Mouse (Mus musculus) forebrain, embryonic 16.5 days (tissue): ENCODE data around the gene Gba. TPM values are rescaled to one million over a fixed set of nuclear protein-coding genes. Genes with fewer than 3 reads are reported as not detected.

Experiments used
- ATAC-seq: fragments of 200-750 bp; cut with Nextera tagmentation; 2 replicates; pipeline ENCODE4 v1.8.0; 2017; ENCODE audit warnings: mild to moderate bottlenecking, moderate library complexity
- H3K27ac ChIP-seq: fragments of 300-500 bp; sonication (generic); 2 replicates; pipeline ENCODE4 v1.5.1; 2014; ENCODE audit warnings: low read length, control low read depth
- H3K27me3 ChIP-seq: fragments of 300-500 bp; sonication (generic); replicated peaks from 2 replicates; pipeline ENCODE4 v1.6.1; 2014; ENCODE audit warnings: low read length; ENCODE audit not compliant: control insufficient read depth, insufficient read depth
- H3K36me3 ChIP-seq: fragments of 300-500 bp; sonication (generic); 2 replicates; pipeline ENCODE4 v1.6.1; 2014; ENCODE audit not compliant: control insufficient read depth, insufficient read depth
- H3K4me1 ChIP-seq: fragments of 300-500 bp; sonication (generic); replicated peaks from 2 replicates; pipeline ENCODE4 v1.6.1; 2014; ENCODE audit warnings: low read length; ENCODE audit not compliant: control insufficient read depth, insufficient read depth
- H3K4me2 ChIP-seq: fragments of 300-500 bp; sonication (generic); 2 replicates; pipeline ENCODE4 v1.6.1; 2014; ENCODE audit warnings: mild to moderate bottlenecking, low read length, control low read depth
- H3K4me3 ChIP-seq: fragments of 300-500 bp; sonication (generic); replicated peaks from 2 replicates; pipeline ENCODE4 v1.5.1; 2014; ENCODE audit warnings: mild to moderate bottlenecking, low read length, control low read depth
- H3K9ac ChIP-seq: fragments of 300-500 bp; sonication (generic); replicated peaks from 2 replicates; pipeline ENCODE4 v1.6.1; 2014; ENCODE audit warnings: low read depth, low read length, control low read depth
- H3K9me3 ChIP-seq: fragments of 300-500 bp; sonication (generic); 2 replicates; pipeline ENCODE4 v1.6.1; 2016; ENCODE audit warnings: low read length; ENCODE audit not compliant: control insufficient read depth
- WGBS: fragments of 180-500 bp; shearing (Covaris S2); extraction: QIAGEN DNeasy Blood & Tissue Kit; methylation state at CpG from one replicate; pipeline ENCODE4 v1.1.7; 2014; 5-methylcytosine and 5-hydroxymethylcytosine counted together
- polyA plus RNA-seq: library from polyadenylated mRNA; unstranded; fragments of >200 nt; fragmentation: Nextera tagmentation; extraction: Ambion mirVana; gene quantifications from 2 replicates; pipeline ENCODE4 v1.2.1, GENCODE M21; 2015

The Gba gene
- polyA plus RNA-seq, 1 experiment from 2014 or later: 46.7 TPM

DNA sequence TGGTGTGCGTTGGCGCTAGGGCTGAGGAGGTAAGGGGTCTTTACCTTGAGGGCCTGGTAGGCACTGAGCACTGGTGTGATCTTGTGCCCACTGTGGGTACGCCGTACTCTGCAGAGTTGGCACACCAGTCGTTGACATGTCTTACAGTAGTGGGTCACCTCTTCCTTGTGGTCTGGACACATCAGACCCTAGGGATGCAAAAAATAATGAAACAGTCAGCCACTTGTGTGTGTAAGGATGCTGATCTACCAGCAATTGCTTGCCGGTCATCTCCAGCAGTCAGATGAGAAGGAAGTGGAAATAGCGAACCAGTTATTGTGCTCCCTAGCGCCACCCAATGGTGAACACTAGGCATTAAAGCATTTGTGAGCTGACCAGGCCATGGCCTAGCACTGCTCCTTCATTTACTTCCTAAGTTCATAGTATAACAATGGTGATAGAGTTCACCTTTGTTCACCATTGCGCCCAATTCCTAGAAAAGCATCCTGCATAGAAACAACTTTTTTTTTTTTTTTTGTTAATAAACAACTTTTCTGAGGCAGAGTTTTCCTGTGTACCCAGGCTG is 39.7 kb downstream of the Gba start:
- Histone ChIP-seq H3K9me3 (no peaks in the 10 kb centered on the region), H3K27me3 (no peaks in the 10 kb centered on the region), H3K4me1 (peaks cover 39% of the 10 kb centered on the region), H3K4me3 (no peak overlapping the region), H3K27ac (no peak overlapping the region), H3K4me2 (no peak overlapping the region), H3K36me3 (peaks cover 20% of the 10 kb centered on the region), H3K9ac (no peak overlapping the region)
- WGBS: 72% methylated on average over 9 of the region's 9 CpGs
- ATAC-seq: no peak

DNA sequence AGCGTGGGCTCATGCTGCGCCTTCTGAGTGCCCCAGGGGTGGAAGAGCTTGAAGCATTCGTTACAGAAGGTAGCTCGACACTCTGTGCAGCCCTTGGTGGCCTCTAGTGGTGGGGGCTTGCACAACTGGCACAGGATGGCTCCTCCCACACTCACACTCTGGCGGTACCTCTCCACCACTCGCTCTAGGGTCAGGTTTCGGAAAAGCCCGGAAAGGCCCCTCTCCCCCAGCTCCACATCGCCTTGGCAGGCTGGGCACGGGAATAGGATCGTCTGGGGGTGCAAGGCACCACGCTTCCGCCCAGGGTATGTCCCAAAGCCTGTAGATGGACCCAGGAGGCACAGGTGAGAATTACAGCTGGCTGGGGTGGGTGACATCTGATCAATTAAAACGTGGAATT is 40.9 kb downstream of the Gba start:
- Histone ChIP-seq H3K4me1 (peaks cover 41% of the 10 kb centered on the region), H3K4me2 (peak overlapping the region; percentile 97), H3K4me3 (peak overlapping the region; percentile 83), H3K36me3 (peaks cover 16% of the 10 kb centered on the region), H3K27me3 (no peaks in the 10 kb centered on the region), H3K9me3 (no peaks in the 10 kb centered on the region), H3K27ac (peak overlapping the region; percentile 12; the same call in 1 of the 2 replicates), H3K9ac (peak overlapping the region; percentile 75)
- WGBS: 10% methylated on average over 14 of the region's 14 CpGs
- ATAC-seq: 0 out of 2 replicates have a peak, but pooled peaks have one; percentile 5

DNA sequence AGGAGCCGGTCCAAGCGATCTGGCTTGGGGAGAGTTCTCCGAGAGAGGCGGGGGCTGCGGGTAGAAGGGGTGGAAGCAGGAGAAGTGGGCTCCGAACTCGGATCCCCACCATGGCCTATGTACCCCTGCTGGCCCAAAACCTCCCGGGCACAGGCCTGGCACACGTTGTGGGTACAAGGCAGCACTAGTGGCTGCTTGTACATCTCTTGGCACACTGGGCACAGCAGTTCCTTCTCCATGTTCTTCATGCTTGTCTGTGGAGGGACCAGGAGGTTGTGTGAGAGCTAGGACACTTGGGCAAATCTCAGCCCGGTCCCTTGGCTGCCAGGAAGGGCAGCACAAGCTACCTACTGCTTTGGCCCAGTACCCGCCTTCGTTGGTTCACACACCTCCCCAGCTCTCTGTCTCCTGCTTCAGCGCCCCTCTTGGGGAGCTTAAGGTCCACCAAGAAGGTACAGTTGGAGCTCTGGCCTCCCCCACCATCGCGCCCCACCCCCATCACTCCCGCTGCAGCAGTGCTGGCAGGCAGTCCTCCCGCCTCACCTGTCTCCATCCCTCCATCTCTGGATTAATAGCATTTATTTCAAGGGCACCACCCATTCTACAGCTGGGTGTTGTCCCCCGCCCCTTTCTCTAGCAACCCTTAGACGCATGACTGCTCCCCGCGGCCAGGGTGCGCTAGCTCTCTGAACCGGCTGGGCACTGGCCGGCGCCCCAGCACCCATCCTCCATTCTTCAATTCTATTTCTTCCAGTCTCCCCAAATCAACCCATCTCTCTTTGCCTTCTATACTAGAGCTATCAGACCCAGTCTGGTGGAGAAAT is 41.6 kb downstream of the Gba start:
- WGBS: 9% methylated on average over 25 of the region's 25 CpGs
- H3K36me3 ChIP-seq: peaks cover 13% of the 10 kb centered on the region
- H3K4me2 ChIP-seq: peak overlapping the region; percentile 97
- no peaks in the 10 kb centered on the region for H3K27me3 ChIP-seq
- H3K4me3 ChIP-seq: peak overlapping the region; percentile 83
- peak overlapping the region; percentile 96 for H3K27ac ChIP-seq
- H3K4me1 ChIP-seq: peaks cover 41% of the 10 kb centered on the region
- peak; percentile 14 for ATAC-seq
- peak overlapping the region; percentile 75 for H3K9ac ChIP-seq
- H3K9me3 ChIP-seq: no peaks in the 10 kb centered on the region

DNA sequence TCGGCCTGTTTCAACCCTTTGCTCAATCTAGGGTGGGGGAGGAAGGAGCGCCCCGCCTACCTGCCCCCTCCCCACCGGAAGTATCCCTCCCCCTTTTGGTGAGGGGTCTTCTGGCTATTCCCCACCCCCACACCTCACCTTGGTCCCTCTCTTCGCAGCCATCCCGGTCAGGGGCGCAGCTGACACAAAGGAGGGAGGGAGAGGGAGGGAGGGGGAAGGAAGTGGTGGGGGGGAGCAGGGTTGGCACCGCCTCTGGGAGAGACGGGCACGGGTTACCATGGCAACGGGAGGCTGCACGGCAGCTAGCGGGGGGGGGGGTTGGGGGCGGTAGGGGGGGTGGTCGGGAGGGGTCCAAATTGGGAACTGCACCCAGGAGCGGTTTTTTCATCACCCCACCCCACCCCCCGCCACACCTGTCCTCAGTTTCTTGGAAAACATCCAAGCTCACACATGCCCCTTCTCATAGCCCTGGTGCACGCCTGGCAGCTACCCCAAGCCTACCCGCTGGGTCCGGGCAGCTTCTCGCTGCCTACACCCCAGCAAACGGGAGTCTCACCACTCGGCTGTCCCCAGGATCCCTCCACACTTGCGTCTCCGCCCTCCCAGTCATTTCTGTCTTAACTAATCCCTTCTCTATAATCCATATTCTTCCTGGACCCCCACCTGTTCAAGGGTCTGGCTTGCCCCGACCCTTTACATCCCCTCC is 42.4 kb downstream of the Gba start:
- Histone ChIP-seq H3K4me1 (peaks cover 41% of the 10 kb centered on the region), H3K36me3 (peaks cover 11% of the 10 kb centered on the region), H3K27ac (peak overlapping the region; percentile 96), H3K27me3 (no peaks in the 10 kb centered on the region), H3K4me2 (peak overlapping the region; percentile 97), H3K9me3 (no peaks in the 10 kb centered on the region), H3K4me3 (peak overlapping the region; percentile 83), H3K9ac (peak overlapping the region; percentile 75)
- peak; percentile 71 for ATAC-seq
- WGBS: 0% methylated on average over 18 of the region's 26 CpGs

DNA sequence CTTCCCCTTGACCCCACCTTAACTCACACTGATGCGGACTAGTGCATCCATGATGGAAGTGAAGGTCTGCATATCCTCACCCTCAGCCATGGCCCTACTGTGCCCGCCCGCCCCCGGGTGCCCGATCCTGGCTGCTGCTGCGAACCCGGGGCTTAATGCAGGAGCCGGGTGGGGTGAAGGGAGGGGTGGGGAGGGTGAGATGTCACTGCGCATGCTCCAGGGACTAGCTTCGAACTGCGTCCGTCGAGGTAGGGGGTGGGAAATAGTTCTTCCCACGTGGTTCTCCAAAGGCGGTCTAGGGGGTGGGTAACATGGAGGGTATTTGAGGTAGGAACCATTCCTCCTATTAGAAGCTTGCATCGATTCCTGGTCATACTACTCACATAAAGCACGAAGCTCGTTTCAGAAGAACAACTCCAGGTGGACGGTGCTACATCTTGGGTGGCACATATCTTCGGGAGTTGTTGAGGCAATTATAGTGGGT is 43.0 kb downstream of the Gba start, which contains the start of gene Krtcap2:
TSS of gene Krtcap2 (plus strand) at position 279 of the 484 bp plus-strand sequence.
- WGBS: 3% methylated on average over 20 of the region's 20 CpGs
- peaks cover 41% of the 10 kb centered on the region for H3K4me1 ChIP-seq
- no peaks in the 10 kb centered on the region for H3K9me3 ChIP-seq
- H3K9ac ChIP-seq: peak within 1 kb of the TSS; percentile 85
- peak within 1 kb of the TSS; percentile 96 for H3K27ac ChIP-seq
- peak within 1 kb of the TSS; percentile 83 for H3K4me3 ChIP-seq
- peaks cover 7% of the 10 kb centered on the region for H3K36me3 ChIP-seq
- H3K4me2 ChIP-seq: peak within 1 kb of the TSS; percentile 97
- no peaks in the 10 kb centered on the region for H3K27me3 ChIP-seq
- peak; percentile 69 for ATAC-seq

DNA sequence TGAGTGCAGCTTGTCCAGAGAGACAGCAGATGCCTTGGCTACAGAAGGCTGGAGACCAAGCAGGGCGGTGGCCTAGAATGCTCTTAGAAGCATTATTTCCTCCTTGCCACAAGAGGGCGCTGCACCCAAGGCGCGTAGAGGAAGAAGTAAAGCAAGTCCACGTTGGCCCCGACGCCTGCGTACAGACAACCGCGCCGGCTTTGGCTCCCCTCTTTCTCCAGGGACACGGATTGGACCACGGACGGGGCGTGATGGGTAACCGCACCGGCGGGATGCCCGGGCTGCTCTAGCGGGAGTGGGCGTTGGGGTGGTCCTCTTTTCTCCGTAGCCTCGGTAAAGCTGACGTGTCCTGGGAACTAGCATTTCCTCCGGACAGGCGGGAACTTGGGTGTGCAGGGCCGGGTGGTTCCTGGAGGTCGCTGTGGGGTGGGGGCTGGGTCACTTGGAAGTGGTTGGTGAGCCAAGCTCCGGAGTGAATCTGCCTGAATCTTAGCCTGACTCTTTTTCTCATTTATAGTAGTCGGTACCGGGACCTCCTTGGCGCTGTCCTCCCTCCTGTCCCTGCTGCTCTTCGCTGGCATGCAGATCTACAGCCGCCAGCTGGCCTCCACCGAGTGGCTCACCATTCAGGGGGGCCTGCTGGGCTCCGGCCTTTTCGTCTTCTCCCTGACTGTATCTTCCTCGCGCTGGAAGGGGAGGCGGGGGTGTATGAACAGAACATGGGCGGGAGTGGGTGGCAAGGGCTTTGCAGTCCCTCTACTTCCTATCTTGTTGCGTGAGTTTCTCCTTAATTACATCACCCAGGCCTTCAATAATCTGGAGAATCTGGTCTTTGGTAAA is 43.8 kb downstream of the Gba start, which contains the start of gene Trim46:
TSS of gene Trim46 (minus strand) at position 49 of the 840 bp plus-strand sequence.
- peaks cover 7% of the 10 kb centered on the region for H3K36me3 ChIP-seq
- H3K27ac ChIP-seq: peak within 1 kb of the TSS; percentile 96
- peaks cover 45% of the 10 kb centered on the region for H3K4me1 ChIP-seq
- no peaks in the 10 kb centered on the region for H3K9me3 ChIP-seq
- WGBS: under 1% methylated on average over 42 of the region's 42 CpGs
- peak within 1 kb of the TSS; percentile 83 for H3K4me3 ChIP-seq
- H3K9ac ChIP-seq: peak within 1 kb of the TSS; percentile 85
- H3K4me2 ChIP-seq: peak within 1 kb of the TSS; percentile 97
- H3K27me3 ChIP-seq: no peaks in the 10 kb centered on the region
- peak; percentile 75 for ATAC-seq

DNA sequence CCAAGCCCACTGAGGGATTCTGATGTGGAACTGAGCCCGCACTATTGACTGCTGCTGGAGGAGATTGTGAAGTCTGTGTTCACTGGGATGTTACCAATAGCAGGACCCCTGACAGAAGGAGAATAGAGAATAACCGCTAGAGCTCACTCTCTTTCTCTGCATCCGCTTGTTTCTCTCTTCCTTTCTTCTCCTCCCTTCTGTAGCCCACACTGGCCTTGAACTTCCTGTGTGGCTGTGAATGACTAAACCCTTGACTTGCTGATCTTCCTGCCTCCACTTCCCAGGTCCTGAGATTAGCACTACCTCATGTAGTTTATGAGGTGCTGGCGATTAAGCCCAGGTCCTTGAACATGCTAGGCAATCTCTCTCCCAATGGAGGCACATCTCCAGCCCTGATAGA is 44.7 kb downstream of the Gba start:
- H3K4me1 ChIP-seq: peaks cover 40% of the 10 kb centered on the region
- H3K9me3 ChIP-seq: no peaks in the 10 kb centered on the region
- WGBS: 88% methylated on average over 4 of the region's 4 CpGs
- H3K9ac ChIP-seq: no peak overlapping the region
- ATAC-seq: no peak
- H3K4me2 ChIP-seq: no peak overlapping the region
- no peaks in the 10 kb centered on the region; the same call in 1 of the 2 replicates for H3K36me3 ChIP-seq
- H3K27ac ChIP-seq: no peak overlapping the region
- no peak overlapping the region for H3K4me3 ChIP-seq
- H3K27me3 ChIP-seq: no peaks in the 10 kb centered on the region

DNA sequence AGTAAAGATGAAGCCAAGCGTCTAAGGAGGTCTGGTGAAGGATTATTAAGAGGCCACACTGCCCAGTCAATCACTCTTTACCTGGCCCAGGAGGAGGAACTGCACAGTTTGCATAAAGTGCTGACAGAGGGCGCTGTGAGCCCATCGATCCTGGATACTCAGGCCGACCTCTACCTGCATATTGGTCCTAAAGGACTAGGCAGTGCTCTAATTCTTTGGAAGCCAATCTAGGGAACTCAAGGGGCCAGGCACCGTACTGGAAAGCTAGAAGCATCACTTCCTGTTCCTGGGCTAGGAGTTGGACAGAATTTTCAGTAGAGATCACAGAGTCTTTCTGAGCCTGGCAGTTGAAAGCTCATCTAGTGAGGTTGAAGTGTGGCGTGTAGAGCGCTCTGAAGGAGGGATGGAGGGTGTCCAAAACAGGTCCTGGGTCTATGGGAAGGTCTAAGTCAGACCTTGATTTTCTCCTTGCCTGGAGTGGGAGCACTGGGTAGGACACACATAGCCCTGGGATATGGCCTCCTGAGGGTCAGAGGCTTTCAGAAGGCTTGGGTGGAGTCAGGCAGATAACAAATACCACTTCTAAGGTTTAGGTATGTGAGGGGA is 47.8 kb downstream of the Gba start:
- no peaks in the 10 kb centered on the region for H3K36me3 ChIP-seq
- peaks cover 16% of the 10 kb centered on the region for H3K4me1 ChIP-seq
- no peak overlapping the region for H3K27ac ChIP-seq
- H3K27me3 ChIP-seq: no peaks in the 10 kb centered on the region
- no peak for ATAC-seq
- H3K4me2 ChIP-seq: no peak overlapping the region
- H3K9ac ChIP-seq: no peak overlapping the region
- 26% methylated on average over 7 of the region's 7 CpGs for WGBS
- H3K9me3 ChIP-seq: no peaks in the 10 kb centered on the region
- no peak overlapping the region for H3K4me3 ChIP-seq
